Mouse (Mus musculus): ENCODE results near the gene Ppp3ca. TPM values are rescaled to one million over a fixed set of nuclear protein-coding genes. Genes with fewer than 3 reads are reported as not detected.

The Ppp3ca gene
- total RNA-seq, 2 experiments from 2014 or later, result 62.0 to 63.1 TPM

DNA sequence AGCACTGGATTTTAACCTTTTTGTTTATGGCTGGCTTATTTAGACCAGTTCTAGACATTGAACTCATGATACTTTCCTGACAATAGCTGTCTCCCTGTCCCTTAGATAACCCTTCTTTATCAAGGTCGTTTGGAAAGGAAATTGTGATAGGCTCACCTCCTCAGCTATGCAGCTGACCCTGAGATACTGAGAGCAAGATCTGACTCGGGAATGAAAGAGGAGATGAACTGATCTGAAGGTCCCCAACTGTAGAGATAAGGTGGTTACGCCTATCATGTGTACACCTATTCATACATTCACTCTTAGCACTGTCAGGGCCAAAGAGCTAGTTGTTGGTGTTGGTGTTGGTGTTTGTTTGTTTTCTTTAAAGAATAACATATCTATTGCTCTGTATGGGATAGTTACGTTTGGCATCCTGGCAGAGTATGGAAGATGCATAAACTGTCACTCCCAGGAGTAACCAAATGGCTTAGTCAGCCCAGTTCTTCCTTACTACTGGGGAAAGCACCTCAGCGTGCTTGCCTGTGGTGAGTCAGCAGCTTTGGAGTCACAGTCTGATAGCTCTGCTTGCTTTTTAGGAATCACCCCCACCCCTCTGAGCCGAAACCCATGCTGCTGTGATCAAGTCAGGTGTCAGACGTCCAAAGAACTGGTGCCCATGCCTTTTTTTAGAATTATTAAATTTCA is 91.5 kb downstream of the Ppp3ca start:
- no peak for DNase-seq (ENCODE audit: low spot score in 2 of 2)

- DNase-seq (ENCODE audit: low spot score in 2 of 2), result no peak
Observed at GRCm38 (mm10) chr3:136761979-136762341, 92.0 kb downstream of the Ppp3ca start.

DNA sequence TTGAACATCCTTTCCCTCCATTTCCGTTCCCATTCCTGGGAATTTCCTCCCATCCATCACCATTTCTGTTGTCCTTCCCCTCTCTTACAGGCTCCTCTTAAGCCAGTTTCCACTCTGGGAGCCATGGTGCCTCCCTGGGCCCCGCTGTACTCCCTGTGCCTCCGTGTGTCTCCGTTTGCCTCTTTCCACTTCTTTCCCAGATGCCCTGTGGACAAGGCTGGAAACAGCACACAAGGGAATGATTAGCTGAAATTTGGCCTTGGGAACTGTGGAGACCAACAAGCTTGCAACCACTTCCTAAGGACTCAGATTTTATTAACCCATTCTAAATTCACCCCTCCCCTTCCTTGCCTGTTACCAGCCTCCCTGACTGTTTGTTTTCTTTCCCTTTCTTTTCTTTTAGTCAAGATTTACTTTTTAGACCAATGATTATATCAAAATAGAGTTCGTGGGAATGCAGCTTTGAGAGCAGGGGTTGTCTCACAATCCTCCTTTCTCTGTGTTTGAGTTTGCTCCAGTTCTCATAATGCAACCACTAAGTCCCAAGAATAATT is 93.9 kb downstream of the Ppp3ca start:
- DNase-seq (ENCODE audit: low spot score in 2 of 2), result no peak

- no peak for DNase-seq (ENCODE audit: low spot score in 2 of 2)
Observed at GRCm38 (mm10) chr3:136765569-136765968, 95.6 kb downstream of the Ppp3ca start.

GRCm38 (mm10) chr3:136768775-136769485 is 99.0 kb downstream of the Ppp3ca start:
- DNase-seq (ENCODE audit: low spot score in 2 of 2), result no peak

- no peak for DNase-seq (ENCODE audit: low spot score in 2 of 2)
Observed at GRCm38 (mm10) chr3:136769486-136769882, 99.6 kb downstream of the Ppp3ca start.

GRCm38 (mm10) chr3:136771700-136772099 is 101.8 kb downstream of the Ppp3ca start:
- DNase-seq (ENCODE audit: low spot score in 2 of 2), result no peak

GRCm38 (mm10) chr3:136773217-136773616 is 103.3 kb downstream of the Ppp3ca start:
- no peak for DNase-seq (ENCODE audit: low spot score in 2 of 2)

GRCm38 (mm10) chr3:136774196-136774595 is 104.3 kb downstream of the Ppp3ca start:
- DNase-seq (ENCODE audit: low spot score in 2 of 2), result no peak

DNA sequence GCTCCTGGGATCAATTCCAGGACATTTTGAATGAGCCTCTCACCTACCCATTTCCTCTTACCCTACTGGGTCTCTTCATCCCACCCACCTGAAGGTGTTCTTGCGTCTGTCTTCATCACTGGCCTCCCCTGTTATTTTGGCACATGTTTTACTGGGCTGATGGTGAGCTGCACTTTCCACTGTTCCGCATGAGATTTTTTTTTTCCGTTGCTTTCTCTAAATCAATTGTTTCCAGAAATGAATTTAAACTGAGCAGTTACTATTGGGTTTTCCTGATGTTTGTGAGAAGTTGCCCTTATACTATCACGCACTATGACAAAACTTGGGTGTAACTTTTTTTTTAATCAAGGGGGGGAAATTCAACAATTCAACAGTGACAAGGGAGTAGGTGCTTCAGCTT is 106.6 kb downstream of the Ppp3ca start:
- DNase-seq (ENCODE audit: low spot score in 2 of 2), result no peak

DNA sequence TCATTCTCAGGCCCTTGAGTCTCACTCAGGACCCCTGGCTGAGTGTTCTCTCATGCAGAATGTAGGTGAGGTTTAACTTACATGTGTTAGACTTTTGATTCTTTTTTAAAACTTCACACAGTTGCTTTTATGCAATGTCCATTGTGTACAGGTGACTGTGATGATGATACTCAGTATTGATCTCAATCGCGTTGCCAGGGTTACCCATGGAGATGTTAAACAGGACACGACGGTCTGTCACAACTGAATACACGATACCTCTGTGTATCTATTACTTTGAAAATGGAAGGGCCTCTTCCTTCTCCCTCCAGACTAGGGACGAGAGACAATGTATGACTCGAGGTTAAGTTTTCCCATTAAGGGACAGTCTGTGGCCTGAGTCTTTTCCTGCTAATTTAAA is 107.5 kb downstream of the Ppp3ca start:
- DNase-seq (ENCODE audit: low spot score in 2 of 2), result no peak

DNA sequence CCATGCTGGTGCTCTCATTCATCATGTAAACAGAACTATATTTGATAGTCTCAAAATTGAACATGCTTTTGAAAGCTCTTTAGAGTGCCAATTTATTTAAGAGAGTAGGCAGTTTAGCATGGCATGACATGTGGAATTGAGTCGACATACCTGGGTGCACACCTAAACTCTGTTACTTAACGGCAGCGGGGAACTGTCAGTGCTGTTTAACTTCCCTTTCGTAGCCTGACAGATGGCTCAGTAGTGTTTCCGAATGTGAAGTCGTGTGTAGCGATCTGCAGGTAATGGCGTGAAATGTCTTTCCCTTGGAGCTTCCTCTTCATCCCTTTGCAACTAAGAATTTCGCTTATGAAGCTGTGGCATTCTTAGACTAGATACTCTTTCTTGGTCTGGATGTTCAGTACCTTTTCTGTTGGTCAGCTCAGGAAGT is 107.9 kb downstream of the Ppp3ca start:
- DNase-seq (ENCODE audit: low spot score in 2 of 2), result no peak

GRCm38 (mm10) chr3:136780321-136780720 is 110.4 kb downstream of the Ppp3ca start:
- DNase-seq (ENCODE audit: low spot score in 2 of 2), result no peak

DNA sequence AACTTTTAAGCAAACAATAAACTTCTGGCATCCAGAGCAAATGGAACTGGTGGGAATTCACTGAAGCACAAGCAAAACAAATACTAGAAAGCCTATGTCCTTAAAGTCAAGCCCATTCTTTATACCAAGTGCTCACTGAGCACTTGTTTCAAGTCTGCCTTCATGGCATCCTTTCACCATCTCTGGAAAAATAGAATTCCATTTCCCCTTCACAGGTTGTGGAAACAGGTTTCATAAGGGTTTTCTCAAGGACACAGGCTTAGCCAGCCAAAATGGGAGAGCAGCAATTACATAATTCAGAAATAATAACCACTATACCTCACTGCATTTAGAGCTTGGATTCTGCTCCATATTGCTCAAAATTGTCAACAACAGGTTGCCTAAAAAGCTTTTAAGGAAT is 112.1 kb downstream of the Ppp3ca start:
- DNase-seq (ENCODE audit: low spot score in 2 of 2), result no peak

DNA sequence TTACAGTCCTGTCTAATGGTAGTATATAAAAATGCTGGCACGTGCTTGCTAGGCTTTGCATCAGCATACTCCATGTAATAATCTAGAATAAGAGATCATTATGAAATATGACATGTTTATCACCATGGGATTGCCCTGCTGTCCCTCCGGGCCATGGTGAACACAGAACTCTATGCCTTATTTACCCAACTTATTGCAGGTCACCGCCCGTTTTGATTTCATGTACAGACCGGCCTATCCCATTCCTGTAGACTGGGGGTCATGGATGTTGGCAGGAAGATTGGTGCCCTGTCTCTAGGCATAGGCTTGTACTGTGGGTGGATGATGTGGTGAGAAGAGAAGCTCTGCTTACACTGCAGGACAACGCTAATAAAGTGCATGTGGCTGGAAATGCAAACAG is 115.8 kb downstream of the Ppp3ca start:
- DNase-seq (ENCODE audit: low spot score in 2 of 2), result no peak

DNA sequence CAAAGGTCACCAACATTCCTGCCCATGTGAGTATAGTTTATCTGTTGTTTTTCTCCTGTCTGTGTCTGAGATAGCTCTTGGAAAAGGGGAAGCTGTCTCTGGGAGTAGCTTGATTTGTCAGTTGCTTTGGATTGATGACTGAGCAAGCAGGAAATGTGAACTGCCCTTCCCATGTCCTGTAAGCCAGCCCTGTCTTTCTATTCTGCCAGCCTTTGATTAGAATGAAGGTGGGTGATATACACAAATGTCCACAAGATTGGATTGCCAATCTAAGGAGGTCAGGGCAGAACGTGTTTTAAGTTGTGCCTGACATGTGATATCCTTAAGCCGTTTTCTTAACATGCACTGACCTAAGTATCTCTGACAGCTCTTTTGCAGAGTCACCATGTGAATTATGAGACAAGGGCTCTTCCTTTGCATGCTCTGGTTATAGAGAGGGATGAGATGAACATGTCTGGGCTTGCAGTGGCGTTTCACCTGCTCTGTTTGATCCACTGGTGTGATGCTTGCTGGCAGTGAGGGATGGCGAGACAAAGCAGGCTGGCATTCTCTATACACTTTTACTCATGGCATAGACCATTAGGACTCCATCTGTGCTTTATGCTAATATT is 120.4 kb downstream of the Ppp3ca start:
- DNase-seq (ENCODE audit: low spot score in 2 of 2), result no peak

DNA sequence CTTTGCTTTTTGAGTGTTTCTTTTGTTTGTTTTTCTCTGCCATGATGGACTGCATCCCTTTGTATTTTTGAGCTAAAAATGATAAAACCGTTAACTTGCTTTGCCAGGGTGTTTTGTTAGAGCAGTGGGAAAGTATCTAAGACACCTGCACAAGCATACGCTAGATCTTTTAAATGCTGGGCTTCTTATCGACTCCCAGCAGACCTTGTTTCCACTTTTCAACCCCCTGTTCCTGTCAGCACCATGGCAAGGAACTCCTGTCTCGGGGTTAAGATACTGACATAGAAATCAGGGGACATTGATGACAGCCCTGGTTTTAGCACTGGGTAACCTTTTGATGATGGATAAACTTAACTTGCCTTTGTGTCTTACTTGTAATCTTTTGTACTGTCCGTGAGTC is 121.5 kb downstream of the Ppp3ca start:
- no peak for DNase-seq (ENCODE audit: low spot score in 2 of 2)

- no peak for DNase-seq (ENCODE audit: low spot score in 2 of 2)
Observed at GRCm38 (mm10) chr3:136791946-136792345, 122.0 kb downstream of the Ppp3ca start.

GRCm38 (mm10) chr3:136793411-136793810 is 123.5 kb downstream of the Ppp3ca start:
- DNase-seq (ENCODE audit: low spot score in 2 of 2), result no peak

GRCm38 (mm10) chr3:136794426-136795217 is 124.7 kb downstream of the Ppp3ca start:
- DNase-seq (ENCODE audit: low spot score in 2 of 2), result no peak

GRCm38 (mm10) chr3:136798896-136799295 is 129.0 kb downstream of the Ppp3ca start:
- no peak for DNase-seq (ENCODE audit: low spot score in 2 of 2)
